Mouse (Mus musculus) gastrocnemius, postnatal 36 days (tissue): ENCODE measurements at regions not wholly inside any gene's neighbourhood (a gene's known extent, or its start where the extent isn't known, plus 50 kb on each side); places are given as distances from the start of the nearest gene placed in this dataset.

Experiments used
- DNase-seq, 2 experiments: peaks; one replicate each; pipeline ENCODE4 v3.0.0; 2022
- intact Hi-C: fragments of 180-260 bp; cut with DNase I; formaldehyde crosslinking; loops from one replicate; pipeline ENCODE4 v1.15.1; 2025

GRCm38 (mm10) chr14:114856243-114857031, 235.6 kb upstream of the Gpc5 start:
- intact Hi-C loops, result no loop called here
- no peak for DNase-seq

DNA sequence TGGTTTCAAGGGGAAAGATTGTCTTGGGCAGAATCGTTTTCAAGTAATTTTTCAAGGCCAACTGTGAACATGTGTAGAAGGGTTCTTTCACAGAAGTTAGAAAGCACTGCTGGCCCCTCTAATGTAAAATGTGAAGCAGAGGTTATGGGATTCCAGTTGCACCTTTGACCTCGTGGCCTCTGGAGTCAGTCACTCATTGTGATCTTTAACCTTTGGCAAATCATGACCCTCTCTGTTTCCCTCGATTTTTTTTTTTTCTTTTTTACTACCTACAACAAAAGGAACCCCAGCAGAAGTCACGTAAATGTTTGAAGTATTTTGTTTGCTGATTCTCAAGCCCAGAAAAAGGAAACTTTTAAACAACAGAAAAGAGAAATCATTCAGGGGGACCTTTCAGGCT, 234.8 kb upstream of the Gpc5 start:
- intact Hi-C loops, result no loop called here
- no peak for DNase-seq

DNA sequence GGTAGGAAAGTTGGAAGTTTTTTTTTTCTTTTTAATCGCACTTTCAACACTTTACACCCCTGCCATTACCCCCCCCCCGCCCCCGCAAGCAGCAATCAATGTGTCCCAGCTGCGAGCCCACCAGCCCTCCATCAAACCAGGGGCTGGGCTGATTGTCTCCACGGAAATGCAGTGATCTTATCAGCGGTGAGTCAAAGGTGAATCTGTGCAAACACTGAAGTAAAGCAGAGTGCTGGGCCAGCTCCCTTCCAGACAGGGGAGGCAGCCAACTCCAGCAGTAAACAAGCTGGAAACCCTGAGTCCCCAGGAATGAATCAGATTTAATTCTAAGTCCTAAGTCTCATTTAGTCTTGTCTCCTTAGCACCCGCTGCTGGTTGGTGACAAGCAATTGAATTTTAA, 234.3 kb upstream of the Gpc5 start:
- intact Hi-C loops, result no loop called here
- no peak for DNase-seq

- DNase-seq, result no peak
- intact Hi-C loops, result loop anchor here (5.0 kb wide), 1 partner anchor 49 kb away; no protein-coding TSS in a partner anchor
Measured at GRCm38 (mm10) chr14:114863585-114863984, 228.4 kb upstream of the Gpc5 start.

DNA sequence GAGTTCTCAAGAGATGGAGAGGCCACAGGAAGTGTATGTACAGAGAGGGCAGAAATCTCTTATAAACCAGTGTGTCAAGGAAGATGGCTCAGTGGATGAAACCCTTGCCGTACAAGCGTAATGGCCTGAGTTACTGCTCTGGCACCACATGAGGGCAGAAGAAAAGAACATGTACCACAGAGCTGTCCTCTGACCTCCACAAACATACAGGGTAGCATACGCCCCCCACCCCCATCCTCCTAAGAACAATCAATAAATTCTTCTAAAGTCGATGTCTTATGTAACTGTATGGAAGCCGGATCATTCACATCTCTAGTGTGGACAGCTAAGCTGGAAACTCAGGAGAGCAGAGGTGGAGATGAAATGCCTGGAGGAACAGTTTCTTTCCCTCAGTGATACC, 227.9 kb upstream of the Gpc5 start:
- intact Hi-C loops, result loop anchor here (5.0 kb wide), 1 partner anchor 48 kb away; no protein-coding TSS in a partner anchor
- DNase-seq, result no peak

DNA sequence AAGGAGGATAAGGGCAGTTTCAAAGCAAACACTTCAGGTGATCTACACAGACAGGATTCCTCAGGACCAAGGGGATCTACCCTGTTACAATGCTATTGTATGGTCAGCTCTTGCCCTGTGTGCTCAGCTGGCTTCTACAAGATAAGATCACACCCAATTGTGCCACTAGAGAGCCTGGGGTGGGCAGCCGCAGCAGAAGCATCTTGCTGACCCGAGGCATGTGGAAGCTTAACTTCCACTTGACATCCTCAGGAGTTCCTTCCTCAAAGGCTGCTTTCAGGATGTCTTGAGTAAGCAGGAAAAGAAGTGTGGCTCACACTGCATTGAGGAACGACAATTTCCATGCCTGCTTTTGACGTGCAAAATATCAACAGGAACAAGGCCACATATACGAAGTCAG, 222.8 kb upstream of the Gpc5 start:
- intact Hi-C loops, result no loop called here
- no peak for DNase-seq

GRCm38 (mm10) chr14:114875101-114875500, 216.9 kb upstream of the Gpc5 start:
- DNase-seq, result no peak
- intact Hi-C loops, result no loop called here

DNA sequence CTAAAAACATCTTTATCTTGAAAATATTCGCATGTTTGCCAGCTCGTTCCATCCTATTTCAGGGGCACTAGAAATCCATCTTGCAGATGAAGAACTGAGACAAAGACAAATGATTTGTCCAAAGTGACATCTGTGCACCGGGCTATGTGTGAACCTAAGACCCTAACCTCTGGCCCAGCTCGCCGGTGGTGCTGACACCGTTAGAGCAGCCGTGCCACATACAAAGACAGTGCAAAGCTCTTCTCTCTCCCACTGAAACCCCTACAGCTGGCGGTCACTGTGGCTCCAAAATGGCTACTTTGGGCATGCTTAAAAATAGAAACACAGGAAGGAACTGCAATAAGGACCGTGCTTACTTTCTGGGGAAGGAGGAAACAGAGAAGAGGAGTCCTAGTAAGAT, 215.6 kb upstream of the Gpc5 start:
- intact Hi-C loops, result no loop called here
- DNase-seq, result no peak

DNA sequence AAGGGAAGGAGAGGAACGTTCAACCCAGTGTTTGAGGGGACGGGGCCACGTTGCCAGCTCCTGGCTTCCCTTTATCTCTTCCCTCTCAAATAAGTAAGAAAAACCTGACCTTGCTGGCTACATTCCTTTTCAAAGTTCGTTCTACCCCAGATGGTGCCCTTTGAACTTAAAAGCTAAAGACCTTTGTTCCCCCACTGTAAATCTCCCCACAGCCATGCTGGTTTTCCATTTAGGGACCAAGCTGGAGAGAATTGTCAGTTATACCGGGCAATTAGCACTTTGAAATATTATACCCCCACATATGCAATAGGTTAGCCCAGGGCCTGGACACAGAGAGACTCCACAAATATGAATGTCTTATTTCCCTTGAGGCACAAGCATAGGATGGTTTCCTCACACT, 214.5 kb upstream of the Gpc5 start:
- intact Hi-C loops, result no loop called here
- DNase-seq, result no peak

DNA sequence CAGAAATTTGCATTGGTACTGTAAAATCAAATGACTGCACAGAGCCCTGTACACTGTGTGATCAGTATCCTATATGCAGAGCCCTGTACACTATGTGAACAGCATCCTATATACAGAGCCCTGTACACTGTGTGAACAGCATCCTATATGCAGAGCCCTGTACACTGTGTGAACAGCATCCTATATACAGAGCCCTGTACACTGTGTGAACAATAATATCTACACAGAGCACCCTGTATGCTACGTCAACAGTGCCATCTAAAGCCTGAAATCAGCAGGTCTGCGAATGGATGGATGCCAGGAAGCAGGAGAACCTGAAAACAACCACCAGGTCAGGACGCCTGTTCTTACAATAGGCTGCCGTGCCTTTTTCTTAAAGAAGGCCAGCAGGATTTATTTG, 211.7 kb upstream of the Gpc5 start:
- DNase-seq, result no peak
- intact Hi-C loops, result no loop called here

DNA sequence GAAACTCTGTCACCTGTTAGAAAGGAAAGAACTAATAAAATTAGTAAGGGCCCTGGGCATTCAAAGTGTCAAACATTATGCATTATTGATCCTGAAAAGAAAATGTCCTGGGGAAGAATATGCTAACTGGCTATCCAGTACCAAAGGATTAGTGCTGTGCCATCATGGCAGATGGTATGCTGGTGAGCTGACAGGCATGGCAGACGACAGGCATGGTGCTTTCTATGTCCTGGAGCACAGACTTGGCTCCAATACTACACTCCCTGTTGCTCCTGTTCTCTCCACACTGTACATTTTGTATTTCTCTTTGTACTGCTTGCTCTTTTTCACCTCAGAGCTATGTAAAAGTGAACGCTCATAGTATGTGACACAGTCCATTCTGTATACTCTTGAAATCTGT, 187.9 kb upstream of the Gpc5 start:
- no peak for DNase-seq
- intact Hi-C loops, result no loop called here

GRCm38 (mm10) chr14:114912271-114912670, 179.7 kb upstream of the Gpc5 start:
- no peak for DNase-seq
- intact Hi-C loops, result loop anchor here (5.0 kb wide), 1 partner anchor 50 kb away; no protein-coding TSS in a partner anchor

DNA sequence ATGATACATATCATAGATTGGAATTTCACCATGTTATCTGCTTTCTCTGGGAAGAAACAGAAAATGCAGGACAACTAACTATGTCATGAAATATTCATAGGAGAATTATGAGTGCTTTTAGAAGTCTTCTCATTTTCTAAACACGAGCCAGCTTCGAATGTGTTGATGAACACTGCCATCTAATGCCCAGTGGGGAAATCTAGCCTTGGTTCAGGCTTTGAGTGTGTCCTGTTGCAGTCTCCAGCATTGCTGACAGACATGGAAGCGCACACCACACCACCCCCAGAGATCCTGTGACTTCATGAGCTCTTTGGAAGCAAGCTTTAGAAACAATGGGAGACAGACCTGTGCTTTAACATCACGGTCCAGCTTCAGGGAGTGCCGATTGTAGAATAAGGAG, 178.8 kb upstream of the Gpc5 start:
- no peak for DNase-seq
- intact Hi-C loops, result loop anchor here (5.0 kb wide), 1 partner anchor 51 kb away; no protein-coding TSS in a partner anchor

GRCm38 (mm10) chr14:114945744-114946143, 146.3 kb upstream of the Gpc5 start:
- intact Hi-C loops, result no loop called here
- no peak for DNase-seq

DNA sequence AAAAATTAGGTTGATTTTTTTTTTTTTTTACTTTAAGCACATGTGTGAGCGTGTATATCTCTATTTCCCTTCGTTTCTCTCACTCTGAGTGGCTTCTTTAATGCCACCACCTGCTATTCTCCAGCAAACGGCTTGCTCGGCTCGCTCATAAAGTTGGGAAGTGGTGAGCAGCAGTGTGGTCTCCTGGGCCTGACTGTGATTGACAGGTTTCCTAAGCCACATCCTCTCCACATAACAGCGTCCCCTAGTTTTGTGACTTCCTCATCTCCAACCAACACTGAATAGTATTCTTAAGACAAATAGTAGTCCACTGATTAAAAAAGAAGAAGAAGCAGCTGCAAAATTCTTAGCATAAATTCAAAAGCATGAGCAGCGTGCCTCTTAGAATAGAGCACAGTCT, 145.7 kb upstream of the Gpc5 start:
- DNase-seq, result no peak
- intact Hi-C loops, result no loop called here

DNA sequence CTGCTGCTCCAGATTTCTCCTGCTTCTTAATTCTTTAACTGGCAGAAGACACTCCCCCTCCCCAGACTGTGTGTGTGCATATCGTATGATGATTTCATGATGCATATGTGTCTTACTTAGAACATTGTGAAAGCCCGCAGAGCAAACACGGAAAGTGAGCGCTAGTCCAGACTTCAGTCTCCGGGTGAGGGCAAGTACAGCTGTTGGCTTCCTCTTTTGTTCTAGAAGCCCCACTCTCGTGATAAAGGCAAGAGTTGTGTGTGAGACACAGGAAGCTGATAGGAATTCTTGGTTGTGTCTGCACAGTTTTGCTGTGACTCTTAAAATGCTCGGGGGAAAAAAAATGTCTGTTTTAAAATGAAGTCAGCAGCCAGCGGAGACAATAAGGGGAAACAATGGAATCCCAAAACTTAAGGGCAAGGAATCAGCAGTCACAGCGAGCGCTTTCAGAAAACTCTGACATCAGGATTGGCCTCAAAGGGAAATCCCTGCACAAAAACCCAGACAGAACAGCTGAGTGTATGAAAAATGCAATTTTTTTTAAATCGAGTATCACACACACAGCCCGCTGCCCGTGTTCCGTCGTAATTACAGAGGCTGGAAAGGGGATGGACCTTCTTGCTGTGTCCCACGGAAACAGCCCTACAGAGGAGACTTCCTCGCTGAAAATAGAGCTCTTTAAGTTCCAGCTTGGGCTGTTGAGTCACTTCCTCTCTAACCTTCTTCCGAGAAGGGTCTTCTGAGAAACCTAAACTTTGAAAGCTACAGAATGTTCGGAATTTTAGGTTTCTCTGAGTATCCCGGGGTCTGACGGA, 143.5 kb upstream of the Gpc5 start:
- intact Hi-C loops, result no loop called here
- DNase-seq, result no peak

GRCm38 (mm10) chr14:114949156-114949496, 142.9 kb upstream of the Gpc5 start:
- no peak for DNase-seq
- intact Hi-C loops, result no loop called here

GRCm38 (mm10) chr14:114952280-114952679, 139.7 kb upstream of the Gpc5 start:
- no peak for DNase-seq
- intact Hi-C loops, result no loop called here

DNA sequence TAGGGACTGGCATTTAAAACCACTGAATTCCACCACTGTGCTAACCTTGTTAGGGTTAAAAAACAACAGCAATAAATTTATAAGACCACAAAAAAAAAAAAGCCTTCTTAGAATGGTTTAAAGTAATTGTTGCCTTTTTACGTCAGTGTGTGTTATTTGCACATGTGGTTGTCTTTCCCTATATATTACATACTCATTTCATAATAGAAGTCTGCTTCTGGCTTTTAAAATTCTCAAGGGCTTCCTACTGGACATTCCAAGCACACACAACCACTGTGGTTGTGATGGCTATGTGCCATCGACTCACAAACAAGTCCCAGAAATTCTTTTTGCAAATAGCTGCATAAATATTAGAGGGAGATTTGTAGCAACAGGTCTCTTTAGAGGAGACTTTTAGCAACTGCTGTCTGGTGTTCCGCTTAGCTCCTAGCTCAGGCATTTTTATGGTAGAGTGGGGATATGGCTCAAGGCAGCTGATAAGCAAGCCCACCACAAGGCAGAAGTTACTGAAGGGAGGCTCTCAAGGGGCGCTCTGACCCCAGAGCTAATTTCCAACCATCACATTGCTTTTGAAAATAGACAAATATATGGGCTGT, 138.8 kb upstream of the Gpc5 start:
- DNase-seq, result no peak
- intact Hi-C loops, result no loop called here

DNA sequence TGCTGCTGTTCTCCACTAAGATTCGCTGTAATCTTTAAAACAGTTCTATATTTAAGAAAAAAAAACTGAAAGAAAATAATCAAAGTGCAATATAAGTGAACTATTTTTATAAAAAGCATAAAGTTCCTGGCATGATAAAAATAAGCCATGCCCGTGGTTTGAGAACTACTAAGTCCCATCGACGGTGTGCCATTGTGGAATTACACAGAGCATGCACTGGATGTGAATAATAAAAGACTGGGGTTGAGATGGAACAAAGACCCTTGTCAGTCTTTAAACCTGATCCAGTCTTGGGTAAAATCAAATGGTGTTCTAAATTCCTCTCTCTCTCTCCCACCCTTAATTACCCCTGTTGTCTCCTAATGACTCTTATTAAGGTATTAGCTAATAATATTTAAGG, 137.7 kb upstream of the Gpc5 start:
- intact Hi-C loops, result no loop called here
- no peak for DNase-seq

DNA sequence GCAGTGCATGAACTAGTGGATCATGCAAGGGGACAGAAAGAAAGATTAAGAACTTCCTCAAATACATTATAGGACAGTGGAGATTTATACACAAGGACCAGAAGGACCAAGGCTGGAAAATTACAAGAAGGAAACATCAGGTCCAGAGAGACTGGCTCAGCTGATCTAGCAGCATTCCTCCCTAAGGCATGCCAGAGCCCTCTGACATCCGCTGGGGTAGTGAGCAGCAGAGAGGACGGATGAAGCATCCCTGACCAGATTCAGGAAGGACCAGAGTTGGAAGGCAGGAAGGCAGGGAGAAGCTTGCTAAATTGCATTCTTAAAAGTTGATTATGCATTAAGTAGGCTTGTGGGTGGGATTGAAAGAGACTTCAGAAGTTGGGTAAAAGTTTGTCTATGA, 136.4 kb upstream of the Gpc5 start:
- no peak for DNase-seq
- intact Hi-C loops, result no loop called here

GRCm38 (mm10) chr14:114960273-114960672, 131.7 kb upstream of the Gpc5 start:
- intact Hi-C loops, result no loop called here
- DNase-seq, result no peak
